Mouse (Mus musculus): ENCODE results near the gene Erc2.

The Erc2 gene

GRCm38 (mm10) chr14:27622176-27622922 lies at the start of gene Erc2:
Gene Erc2 (plus strand): TSS chr14:27622428.
- no peak for TF ChIP-seq GATA4 (IDR thresholded peaks at IDR 0.05; ENCODE audit: insufficient replicate concordance, low read length)

- no peak for TF ChIP-seq GATA4 (IDR thresholded peaks at IDR 0.05; ENCODE audit: insufficient replicate concordance, low read length)
These were observed 43.8 kb upstream of the Erc2 start for GRCm38 (mm10) chr14:27578443-27578842.

- TF ChIP-seq GATA4 (IDR thresholded peaks at IDR 0.05; ENCODE audit: insufficient replicate concordance, low read length) = no peak
These were observed 30.1 kb upstream of the Erc2 start for GRCm38 (mm10) chr14:27592163-27592562.

GRCm38 (mm10) chr14:27596265-27596664 lies 26.0 kb upstream of the Erc2 start:
- no peak for TF ChIP-seq GATA4 (IDR thresholded peaks at IDR 0.05; ENCODE audit: insufficient replicate concordance, low read length)

- TF ChIP-seq GATA4 (IDR thresholded peaks at IDR 0.05; ENCODE audit: insufficient replicate concordance, low read length) = no peak
These were observed 20.1 kb upstream of the Erc2 start for GRCm38 (mm10) chr14:27602136-27602535.

- no peak for TF ChIP-seq GATA4 (IDR thresholded peaks at IDR 0.05; ENCODE audit: insufficient replicate concordance, low read length)
These were observed 14.8 kb upstream of the Erc2 start for GRCm38 (mm10) chr14:27607419-27607818.

GRCm38 (mm10) chr14:27613766-27614165 lies 8.5 kb upstream of the Erc2 start:
- TF ChIP-seq GATA4 (IDR thresholded peaks at IDR 0.05; ENCODE audit: insufficient replicate concordance, low read length) = no peak

GRCm38 (mm10) chr14:27617286-27617685 lies 4.9 kb upstream of the Erc2 start:
- no peak for TF ChIP-seq GATA4 (IDR thresholded peaks at IDR 0.05; ENCODE audit: insufficient replicate concordance, low read length)

GRCm38 (mm10) chr14:27621576-27621975 lies 652 bp upstream of the Erc2 start:
- no peak for TF ChIP-seq GATA4 (IDR thresholded peaks at IDR 0.05; ENCODE audit: insufficient replicate concordance, low read length)

- no peak for TF ChIP-seq GATA4 (IDR thresholded peaks at IDR 0.05; ENCODE audit: insufficient replicate concordance, low read length)
These were observed 643 bp downstream of the Erc2 start for GRCm38 (mm10) chr14:27622923-27623219.

- TF ChIP-seq GATA4 (IDR thresholded peaks at IDR 0.05; ENCODE audit: insufficient replicate concordance, low read length) = no peak
These were observed 1.1 kb downstream of the Erc2 start for GRCm38 (mm10) chr14:27623368-27623767.

GRCm38 (mm10) chr14:27628701-27629100 lies 6.5 kb downstream of the Erc2 start:
- TF ChIP-seq GATA4 (IDR thresholded peaks at IDR 0.05; ENCODE audit: insufficient replicate concordance, low read length) = no peak

GRCm38 (mm10) chr14:27629369-27630012 lies 7.3 kb downstream of the Erc2 start:
- TF ChIP-seq GATA4 (IDR thresholded peaks at IDR 0.05; ENCODE audit: insufficient replicate concordance, low read length) = no peak

GRCm38 (mm10) chr14:27630973-27631640 lies 8.9 kb downstream of the Erc2 start:
- no peak for TF ChIP-seq GATA4 (IDR thresholded peaks at IDR 0.05; ENCODE audit: insufficient replicate concordance, low read length)

GRCm38 (mm10) chr14:27634761-27635160 lies 12.5 kb downstream of the Erc2 start:
- TF ChIP-seq GATA4 (IDR thresholded peaks at IDR 0.05; ENCODE audit: insufficient replicate concordance, low read length) = no peak

GRCm38 (mm10) chr14:27636556-27636955 lies 14.3 kb downstream of the Erc2 start:
- no peak for TF ChIP-seq GATA4 (IDR thresholded peaks at IDR 0.05; ENCODE audit: insufficient replicate concordance, low read length)
